Mouse (Mus musculus): ENCODE measurements around the gene Ak9.

DNA sequence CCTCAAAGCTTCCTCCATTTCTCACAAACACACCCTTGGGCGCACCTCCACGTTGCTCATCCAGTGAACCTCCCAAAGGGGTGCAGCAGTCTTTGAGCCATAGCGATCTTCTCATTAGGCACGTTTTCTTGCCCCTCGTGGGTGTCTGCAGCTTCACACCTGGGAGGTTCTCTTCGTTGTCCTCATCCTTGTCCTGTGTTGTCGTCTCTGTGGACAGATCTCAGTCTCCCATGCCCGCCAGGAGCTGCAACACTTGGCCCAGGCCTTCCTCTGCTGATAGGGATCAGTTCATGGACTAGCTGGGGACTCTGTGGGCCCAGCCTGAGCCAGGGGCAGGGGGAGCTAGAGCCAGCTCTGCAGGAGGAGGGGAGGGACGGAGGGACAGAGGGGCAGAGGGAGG lies 61.3 kb downstream of the Ak9 start:
- TF ChIP-seq EP300 (optimal IDR thresholded peaks at IDR 0.05) (no peak), CTCF (IDR thresholded peaks at IDR 0.05; ENCODE audit: low read depth) (no peak)
